Mouse (Mus musculus) cerebellum, adult 9-10 months (tissue): ENCODE data around the gene Arf3.

Source experiments
- DNase-seq: peaks from one replicate; pipeline ENCODE4 v3.0.0; 2022

Gene Arf3

GRCm38 (mm10) chr15:98714230-98714652, 48.8 kb downstream of the Arf3 start:
- DNase-seq: no peak

- DNase-seq: peak; percentile 61
Measured at GRCm38 (mm10) chr15:98710442-98710841, 52.6 kb downstream of the Arf3 start.

- peak; percentile 92 for DNase-seq
Measured at GRCm38 (mm10) chr15:98707766-98708372, 55.1 kb downstream of the Arf3 start, which contains the start of gene Ccdc65. Gene Ccdc65 (plus strand): TSS chr15:98708207.

- DNase-seq: no peak
Measured at GRCm38 (mm10) chr15:98704312-98704711, 58.7 kb downstream of the Arf3 start.

- peak; percentile 88 for DNase-seq
Measured at GRCm38 (mm10) chr15:98699190-98700105, 63.6 kb downstream of the Arf3 start.

- no peak for DNase-seq
Measured at GRCm38 (mm10) chr15:98696216-98696615, 66.8 kb downstream of the Arf3 start.

- no peak for DNase-seq
Measured at GRCm38 (mm10) chr15:98695726-98696125, 67.3 kb downstream of the Arf3 start.

- no peak for DNase-seq
Measured at GRCm38 (mm10) chr15:98692171-98692715, 70.8 kb downstream of the Arf3 start.

- DNase-seq: no peak
Measured at GRCm38 (mm10) chr15:98691486-98692147, 71.4 kb downstream of the Arf3 start.

- no peak for DNase-seq
Measured at GRCm38 (mm10) chr15:98689682-98690081, 73.3 kb downstream of the Arf3 start.
